Mouse (Mus musculus) lung, postnatal 0 days (tissue): ENCODE data around the gene Myo10. TPM values are rescaled to one million over a fixed set of nuclear protein-coding genes. Genes with fewer than 3 reads are reported as not detected.

Experiments
- ATAC-seq: fragments of 200-750 bp; cut with Nextera tagmentation; 2 replicates; pipeline ENCODE4 v1.8.0; 2017; ENCODE audit warnings: moderate library complexity
- DNase-seq: peaks from one replicate; pipeline ENCODE4 v3.0.0-alpha.2; 2016; ENCODE audit warnings: low spot score
- H3K27ac ChIP-seq: fragments of 300-500 bp; sonication (generic); 2 replicates; pipeline ENCODE4 v1.5.1; 2014; ENCODE audit warnings: antibody characterized with exemption, mild to moderate bottlenecking, low read length, mixed read lengths
- H3K27me3 ChIP-seq: fragments of 300-500 bp; sonication (generic); replicated peaks from 2 replicates; pipeline ENCODE4 v1.6.1; 2014; ENCODE audit warnings: low read length, mixed read lengths; ENCODE audit not compliant: insufficient read depth
- H3K36me3 ChIP-seq: fragments of 300-500 bp; sonication (generic); 2 replicates; pipeline ENCODE4 v1.6.1; 2014; ENCODE audit warnings: low read length, mixed read lengths; ENCODE audit not compliant: insufficient read depth
- H3K4me1 ChIP-seq: fragments of 300-500 bp; sonication (generic); 2 replicates; pipeline ENCODE4 v1.6.1; 2014; ENCODE audit warnings: antibody characterized with exemption, low read depth, low read length, mixed read lengths; ENCODE audit not compliant: insufficient read depth
- H3K4me2 ChIP-seq: fragments of 300-500 bp; sonication (generic); replicated peaks from 2 replicates; pipeline ENCODE4 v1.6.1; 2014; ENCODE audit warnings: low read depth, mild to moderate bottlenecking, low read length, moderate library complexity, mixed read lengths
- H3K4me3 ChIP-seq: fragments of 300-500 bp; sonication (generic); 2 replicates; pipeline ENCODE4 v1.5.1; 2014; ENCODE audit warnings: low read depth, low read length
- H3K9ac ChIP-seq: fragments of 300-500 bp; sonication (generic); replicated peaks from 2 replicates; pipeline ENCODE4 v1.6.1; 2014; ENCODE audit warnings: low read depth, mild to moderate bottlenecking
- H3K9me3 ChIP-seq: fragments of 300-500 bp; sonication (generic); 2 replicates; pipeline ENCODE4 v1.6.1; 2016; ENCODE audit warnings: low read length, mixed read lengths
- CTCF ChIP-seq: IDR thresholded peaks from 2 replicates; pipeline ENCODE4 v1.5.1; 2016; ENCODE audit warnings: antibody characterized with exemption, mild to moderate bottlenecking
- EP300 ChIP-seq: IDR thresholded peaks from 2 replicates; pipeline ENCODE4 v1.6.1; 2016; ENCODE audit warnings: antibody characterized with exemption, mild to moderate bottlenecking, control low read depth
- WGBS: fragments of 180-500 bp; shearing (Covaris S2); extraction: QIAGEN DNeasy Blood & Tissue Kit; methylation state at CpG from one replicate; pipeline ENCODE4 v1.1.7; 2014; 5-methylcytosine and 5-hydroxymethylcytosine counted together
- polyA plus RNA-seq: library from polyadenylated mRNA; unstranded; fragments of >200 nt; fragmentation: Nextera tagmentation; extraction: Ambion mirVana; gene quantifications from 2 replicates; pipeline ENCODE4 v1.2.1, GENCODE M21; 2015

The Myo10 gene
- polyA plus RNA-seq, 1 experiment from 2014 or later, result 17.3 TPM

DNA sequence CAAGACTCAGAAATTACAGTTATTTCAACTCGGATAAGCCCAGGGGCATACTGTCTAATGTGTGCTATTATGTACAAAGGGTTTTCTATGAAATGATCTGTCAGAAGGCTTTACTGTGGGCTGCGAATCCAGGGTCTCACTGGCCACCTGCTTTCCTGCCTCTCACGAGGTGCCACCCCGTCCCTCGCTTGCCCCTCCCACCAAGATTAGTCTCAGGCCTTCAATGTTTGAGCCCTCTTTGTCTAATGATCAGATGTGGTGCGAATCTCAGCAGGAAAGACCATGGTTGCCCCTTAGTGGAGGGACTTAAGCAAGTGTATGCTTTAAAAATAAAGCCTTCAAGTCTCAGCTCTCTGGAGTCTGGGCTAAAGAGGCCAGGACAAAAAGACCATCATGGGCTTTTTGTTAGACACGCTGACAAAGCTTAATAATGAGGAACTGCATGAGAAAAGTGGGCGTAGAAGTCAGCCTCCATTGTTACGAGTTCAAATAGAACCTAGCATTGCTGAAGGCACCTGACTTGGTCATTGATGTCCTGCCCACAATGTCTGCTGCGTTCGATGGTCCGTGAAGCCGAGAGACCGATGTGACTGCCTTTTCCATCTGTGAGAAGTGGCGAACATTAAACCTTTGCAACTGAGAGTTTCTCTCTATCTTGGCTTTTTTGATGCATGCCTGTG, 67.9 kb downstream of the Myo10 start:
- TF ChIP-seq EP300, result no peak
- TF ChIP-seq CTCF, result no peak
- ATAC-seq (no peak), DNase-seq (no peak)
- Histone ChIP-seq H3K36me3 (no peaks in the 10 kb centered on the region), H3K27me3 (no peaks in the 10 kb centered on the region), H3K4me1 (peaks cover 4% of the 10 kb centered on the region; the same call in 1 of the 2 replicates), H3K4me2 (no peak overlapping the region), H3K27ac (no peak overlapping the region), H3K9me3 (no peaks in the 10 kb centered on the region), H3K4me3 (no peak overlapping the region), H3K9ac (no peak overlapping the region)
- 81% methylated on average over 15 of the region's 15 CpGs for WGBS

DNA sequence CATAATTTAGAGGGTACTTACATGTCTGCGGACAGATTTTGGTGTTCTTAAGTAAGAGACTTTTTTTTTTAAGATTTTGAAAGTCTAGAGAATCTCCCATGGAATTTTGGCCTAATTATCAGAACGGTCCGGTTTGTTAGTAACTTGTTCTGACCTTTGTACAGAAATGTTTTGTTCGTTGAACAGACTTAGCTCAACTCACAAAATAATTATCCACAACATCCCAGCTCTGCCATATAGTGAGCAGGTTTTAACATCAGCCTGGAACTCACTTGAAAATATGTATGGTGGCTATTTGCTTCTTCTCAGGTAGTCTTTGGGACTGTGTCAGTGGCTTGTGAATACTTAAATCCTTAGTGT, 68.4 kb downstream of the Myo10 start:
- H3K27ac ChIP-seq, result no peak overlapping the region
- no peaks in the 10 kb centered on the region for H3K36me3 ChIP-seq
- 70% methylated on average over 4 of the region's 4 CpGs for WGBS
- no peak overlapping the region for H3K4me2 ChIP-seq
- H3K9me3 ChIP-seq, result no peaks in the 10 kb centered on the region
- DNase-seq, result no peak
- no peak overlapping the region for H3K4me3 ChIP-seq
- peaks cover 4% of the 10 kb centered on the region; the same call in 1 of the 2 replicates for H3K4me1 ChIP-seq
- no peak for ATAC-seq
- H3K27me3 ChIP-seq, result no peaks in the 10 kb centered on the region
- TF ChIP-seq EP300, result no peak
- no peak for TF ChIP-seq CTCF
- no peak overlapping the region for H3K9ac ChIP-seq

GRCm38 (mm10) chr15:25692254-25692950, 70.1 kb downstream of the Myo10 start:
- no peak overlapping the region for H3K27ac ChIP-seq
- ATAC-seq (peak; percentile 43), DNase-seq (peak; percentile 63)
- no peaks in the 10 kb centered on the region for H3K36me3 ChIP-seq
- H3K4me2 ChIP-seq, result no peak overlapping the region
- no peak overlapping the region for H3K9ac ChIP-seq
- peaks cover 6% of the 10 kb centered on the region; the same call in 1 of the 2 replicates for H3K4me1 ChIP-seq
- no peaks in the 10 kb centered on the region for H3K27me3 ChIP-seq
- 35% methylated on average over 21 of the region's 21 CpGs for WGBS
- TF ChIP-seq EP300 (no peak), CTCF (no peak)
- no peak overlapping the region for H3K4me3 ChIP-seq
- no peaks in the 10 kb centered on the region for H3K9me3 ChIP-seq

DNA sequence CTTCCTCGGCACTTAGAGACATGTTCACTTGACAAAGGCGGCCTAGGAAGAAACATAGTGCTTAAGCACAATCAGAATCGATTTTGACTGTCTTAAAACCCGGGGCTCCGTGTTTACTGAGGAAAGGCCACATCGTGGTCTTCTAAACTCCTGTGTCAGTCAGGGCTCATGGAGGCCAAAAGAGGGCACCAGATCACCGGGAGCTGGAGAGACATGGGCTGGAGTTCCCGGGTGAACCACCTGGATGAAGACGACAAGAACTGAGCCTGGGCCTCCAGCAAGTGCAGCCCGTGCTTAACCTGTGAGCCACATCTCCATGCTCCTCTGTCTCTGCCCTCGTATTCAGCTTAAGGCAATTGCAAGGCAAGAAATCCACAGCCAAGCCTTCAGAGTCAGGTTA, 71.4 kb downstream of the Myo10 start:
- Histone ChIP-seq H3K4me3 (no peak overlapping the region), H3K9ac (no peak overlapping the region), H3K27ac (no peak overlapping the region), H3K4me2 (no peak overlapping the region), H3K27me3 (no peaks in the 10 kb centered on the region), H3K4me1 (peaks cover 6% of the 10 kb centered on the region; the same call in 1 of the 2 replicates), H3K9me3 (no peaks in the 10 kb centered on the region), H3K36me3 (no peaks in the 10 kb centered on the region)
- 77% methylated on average over 11 of the region's 11 CpGs for WGBS
- no peak for DNase-seq
- TF ChIP-seq CTCF (no peak; the same call in 1 of the 2 replicates), EP300 (no peak)
- no peak for ATAC-seq

DNA sequence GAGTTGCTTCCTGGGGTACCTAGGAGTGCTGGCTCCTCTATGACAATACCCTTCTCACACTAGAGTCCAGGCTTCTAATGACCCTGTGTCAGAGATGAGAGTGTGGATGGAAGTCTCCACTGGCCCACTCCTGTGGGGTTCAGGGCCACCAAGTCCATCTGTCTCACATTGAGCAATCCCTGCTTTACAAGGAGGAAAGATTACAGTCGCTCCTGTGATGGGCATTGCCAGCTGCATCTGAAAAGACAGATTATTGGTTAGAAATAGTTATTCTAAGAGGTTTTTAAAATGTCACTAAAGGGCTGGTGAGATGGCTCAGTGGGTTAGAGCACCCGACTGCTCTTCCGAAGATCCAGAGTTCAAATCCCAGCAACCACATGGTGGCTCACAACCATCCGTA, 72.4 kb downstream of the Myo10 start:
- Histone ChIP-seq H3K4me2 (no peak overlapping the region), H3K27ac (no peak overlapping the region), H3K9ac (no peak overlapping the region), H3K9me3 (no peaks in the 10 kb centered on the region), H3K4me3 (no peak overlapping the region), H3K27me3 (no peaks in the 10 kb centered on the region), H3K36me3 (no peaks in the 10 kb centered on the region), H3K4me1 (peaks cover 6% of the 10 kb centered on the region; the same call in 1 of the 2 replicates)
- no peak for DNase-seq
- no peak for ATAC-seq
- 92% methylated on average over 3 of the region's 4 CpGs for WGBS
- TF ChIP-seq EP300 (no peak), CTCF (no peak)

GRCm38 (mm10) chr15:25695253-25695652, 72.9 kb downstream of the Myo10 start:
- Histone ChIP-seq H3K27ac (no peak overlapping the region), H3K4me1 (peaks cover 6% of the 10 kb centered on the region; the same call in 1 of the 2 replicates), H3K9ac (no peak overlapping the region), H3K4me3 (no peak overlapping the region), H3K27me3 (no peaks in the 10 kb centered on the region), H3K4me2 (no peak overlapping the region), H3K36me3 (no peaks in the 10 kb centered on the region), H3K9me3 (no peaks in the 10 kb centered on the region)
- ATAC-seq (no peak), DNase-seq (no peak)
- 92% methylated on average over 3 of the region's 3 CpGs for WGBS
- TF ChIP-seq CTCF (no peak), EP300 (no peak)
